ENCODE assay signal across 9 mouse cellular contexts in the genomic region with DNA sequence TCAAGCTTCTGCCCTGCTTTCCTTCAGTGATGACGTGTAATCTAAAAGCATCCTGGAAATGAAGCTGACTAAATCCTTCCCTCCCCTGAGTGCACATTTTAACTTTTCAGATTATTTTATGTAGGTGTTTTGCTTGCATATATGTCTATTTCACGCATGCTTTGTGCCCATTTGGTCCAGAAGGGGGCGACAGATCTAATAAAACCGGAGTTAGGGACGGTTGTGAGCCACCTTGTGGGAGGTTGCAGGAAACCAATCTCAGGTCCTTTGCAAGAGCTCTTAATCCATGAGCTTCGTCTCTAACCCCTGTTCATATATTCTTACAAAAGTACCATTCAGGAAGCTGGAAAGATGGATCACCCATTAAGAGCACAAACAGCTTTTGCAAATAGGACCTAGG. TPM values are rescaled to one million over a fixed set of nuclear protein-coding genes. Genes with fewer than 3 reads are reported as not detected.
A peak's percentile ranks its signal among the peaks of the same experiment; 100 is the strongest.
DNase-seq lines count a peak whose midpoint lies in the region; ATAC-seq lines count a peak whose summit lies in the region.
"Had no signal": no experiment of that assay in that cellular context is flagged by ENCODE, and none has a peak within 500 bp of the region (broad histone marks: within the 10 kb centered on the region; RNA-seq: fewer than 3 reads in every experiment).

No protein-coding gene starts in this region.

- no peaks in the 10 kb centered on the region for H3K36me3 ChIP-seq in liver, embryonic 11.5 days (ENCODE audit: control insufficient read depth, insufficient read depth, low read length)

- H3K4me3 ChIP-seq in liver, embryonic 11.5 days (ENCODE audit: low read depth, low read length), result no peak overlapping the region

- no peak overlapping the region for H3K9ac ChIP-seq in liver, embryonic 11.5 days (ENCODE audit: low read depth, low read length)

- DNase-seq in cerebellum, postnatal 14 days, result peak; percentile 42 to 67
- DNase-seq in cerebellum, adult 9-10 months, result no peak
- DNase-seq in liver, result peak; percentile 62
- no peak for DNase-seq in liver, embryonic 11.5 days (ENCODE audit: low spot score)
- peak; percentile 93 for DNase-seq in ZHBTc4 (ENCODE audit: low read depth, low spot score)
- peak; percentile 64 for DNase-seq in naive thymus-derived CD4-positive, alpha-beta T cell, adult 2 months (ENCODE audit: low read depth)
- no peak for DNase-seq in layer of hippocampus, adult 9-10 months (ENCODE audit: low spot score)

- H3K27ac ChIP-seq in liver, embryonic 11.5 days (ENCODE audit: low read depth, low read length), result no peak overlapping the region

- no peak overlapping the region for H3K4me2 ChIP-seq in liver, embryonic 11.5 days

- no peaks in the 10 kb centered on the region for H3K9me3 ChIP-seq in liver, embryonic 11.5 days (ENCODE audit: control insufficient read depth, low read length)

- no peaks in the 10 kb centered on the region; the same call in 1 of the 2 replicates for H3K27me3 ChIP-seq in liver, embryonic 11.5 days (replicated peaks; ENCODE audit: control insufficient read depth, insufficient read depth, low read length)

- 20% methylated on average over 6 of the region's 6 CpGs for WGBS in liver, embryonic 11.5 days

- no peaks in the 10 kb centered on the region for H3K4me1 ChIP-seq in liver, embryonic 11.5 days (replicated peaks; ENCODE audit: control insufficient read depth, insufficient read depth, low read length)

- ATAC-seq in liver, embryonic 11.5 days (replicated peaks; ENCODE audit: low FRiP score), result no peak
- peak; percentile 52 for ATAC-seq in granulocyte monocyte progenitor cell, adult 5-6 weeks (replicated peaks; ENCODE audit: poor library complexity, severe bottlenecking)

RNA-seq across cellular contexts. Expression of gene 1700016H13Rik, which starts 1.6 kb away (rescaled TPM):
- polyA plus RNA-seq in liver, embryonic 11.5 days (2014; fragmentation: Nextera tagmentation; extraction: Ambion mirVana), result 0.15 TPM in 1 of 2 replicates, not detected in the other
- not detected in 2 replicates for total RNA-seq in granulocyte monocyte progenitor cell, adult 5-6 weeks (2014; fragmentation: Nextera tagmentation)
- total RNA-seq in granulocyte monocyte progenitor cell, adult 5-6 weeks (2017), result 0.93 TPM in 1 of 2 replicates, not detected in the other
- total RNA-seq: layer of hippocampus, adult 8-10 months had no signal

RNA-seq across cellular contexts. Expression of gene Slc10a6, which starts 25.0 kb away (rescaled TPM):
- 0.15 TPM in 1 of 2 replicates, not detected in the other for polyA plus RNA-seq in liver, embryonic 11.5 days (2014; fragmentation: Nextera tagmentation; extraction: Ambion mirVana)
- total RNA-seq in granulocyte monocyte progenitor cell, adult 5-6 weeks (2014; fragmentation: Nextera tagmentation), result not detected in 2 replicates
- not detected in 2 replicates for total RNA-seq in granulocyte monocyte progenitor cell, adult 5-6 weeks (2017)

RNA-seq across cellular contexts. Expression of gene Aff1, which starts 37.9 kb away (rescaled TPM):
- 19.3 and 19.7 TPM in 2 replicates for polyA plus RNA-seq in liver, embryonic 11.5 days (2014; fragmentation: Nextera tagmentation; extraction: Ambion mirVana)
- 93.5 and 127 TPM in 2 replicates for total RNA-seq in granulocyte monocyte progenitor cell, adult 5-6 weeks (2014; fragmentation: Nextera tagmentation)
- 36.1 and 37.4 TPM in 2 replicates for total RNA-seq in granulocyte monocyte progenitor cell, adult 5-6 weeks (2017)

Comparison
In these comparisons a context has a peak if more than half of its experiments do, and no peak if none do; other contexts are left out.
1. DNase-seq: peak in cerebellum, postnatal 14 days (2 of 2), liver (single experiment), ZHBTc4 (single experiment) and naive thymus-derived CD4-positive, alpha-beta T cell, adult 2 months (single experiment); none in cerebellum, adult 9-10 months (single experiment), liver, embryonic 11.5 days (single experiment) and layer of hippocampus, adult 9-10 months (single experiment).